Mouse (Mus musculus) liver, postnatal 0 days (tissue): Measurements from ENCODE around the gene Gpr171. TPM values are rescaled to one million over a fixed set of nuclear protein-coding genes. Genes with fewer than 3 reads are reported as not detected.
A peak's percentile ranks its signal among the peaks of the same experiment; 100 is the strongest.
"Not testable (repeated sequence)": the region's sequence is repeated elsewhere in the genome, so short reads cannot be mapped to it uniquely, and the experiment has no call there.

Experiments
- ATAC-seq: fragments of 200-750 bp; cut with Nextera tagmentation; 2 replicates; pipeline ENCODE4 v1.8.0; 2017; ENCODE audit warnings: mild to moderate bottlenecking, moderate library complexity
- DNase-seq: peaks from one replicate; pipeline ENCODE4 v3.0.0-alpha.2; 2016
- H3K27ac ChIP-seq: fragments of 300-500 bp; sonication (generic); 2 replicates; pipeline ENCODE4 v1.5.1; 2014; ENCODE audit warnings: antibody characterized with exemption, moderate library complexity, mild to moderate bottlenecking, low read depth
- H3K27me3 ChIP-seq: fragments of 300-500 bp; sonication (generic); 2 replicates; pipeline ENCODE4 v1.6.1; 2014; ENCODE audit warnings: low read length, control low read depth, mixed read lengths; ENCODE audit not compliant: insufficient read depth
- H3K36me3 ChIP-seq: fragments of 300-500 bp; sonication (generic); replicated peaks from 2 replicates; pipeline ENCODE4 v1.6.1; 2014; ENCODE audit warnings: mild to moderate bottlenecking, control low read depth, low read length, moderate library complexity, mixed read lengths; ENCODE audit not compliant: insufficient read depth
- H3K4me1 ChIP-seq: fragments of 300-500 bp; sonication (generic); 2 replicates; pipeline ENCODE4 v1.6.1; 2014; ENCODE audit warnings: antibody characterized with exemption, mild to moderate bottlenecking, control low read depth; ENCODE audit not compliant: insufficient read depth
- H3K4me2 ChIP-seq: fragments of 300-500 bp; sonication (generic); 2 replicates; pipeline ENCODE4 v1.6.1; 2014; ENCODE audit warnings: low read depth, mild to moderate bottlenecking, low read length, moderate library complexity, mixed read lengths
- H3K4me3 ChIP-seq: fragments of 300-500 bp; sonication (generic); 2 replicates; pipeline ENCODE4 v1.5.1; 2014; ENCODE audit warnings: low read depth, low read length
- H3K9ac ChIP-seq: fragments of 300-500 bp; sonication (generic); replicated peaks from 2 replicates; pipeline ENCODE4 v1.6.1; 2014; ENCODE audit warnings: mild to moderate bottlenecking, moderate library complexity
- H3K9me3 ChIP-seq: fragments of 300-500 bp; sonication (generic); 2 replicates; pipeline ENCODE4 v1.6.1; 2016; ENCODE audit warnings: mild to moderate bottlenecking, control low read depth, low read length, mixed read lengths
- CTCF ChIP-seq: sonication (generic); IDR thresholded peaks from 2 replicates; pipeline ENCODE4 v1.5.1; 2016; ENCODE audit warnings: antibody characterized with exemption, low read depth
- EP300 ChIP-seq: IDR thresholded peaks from 2 replicates; pipeline ENCODE4 v1.6.1; 2016; ENCODE audit warnings: antibody characterized with exemption, low read depth, mild to moderate bottlenecking
- WGBS: fragments of 180-500 bp; shearing (Covaris S2); extraction: QIAGEN DNeasy Blood & Tissue Kit; methylation state at CpG from one replicate; pipeline ENCODE4 v1.1.7; 2014; ENCODE audit not compliant: insufficient replicate concordance; 5-methylcytosine and 5-hydroxymethylcytosine counted together
- polyA plus RNA-seq: library from polyadenylated mRNA; unstranded; fragments of >200 nt; fragmentation: Nextera tagmentation; extraction: Ambion mirVana; gene quantifications from 2 replicates; pipeline ENCODE4 v1.2.1, GENCODE M21; 2015

The Gpr171 gene
- polyA plus RNA-seq = 2.0 and 2.1 TPM in 2 replicates

DNA sequence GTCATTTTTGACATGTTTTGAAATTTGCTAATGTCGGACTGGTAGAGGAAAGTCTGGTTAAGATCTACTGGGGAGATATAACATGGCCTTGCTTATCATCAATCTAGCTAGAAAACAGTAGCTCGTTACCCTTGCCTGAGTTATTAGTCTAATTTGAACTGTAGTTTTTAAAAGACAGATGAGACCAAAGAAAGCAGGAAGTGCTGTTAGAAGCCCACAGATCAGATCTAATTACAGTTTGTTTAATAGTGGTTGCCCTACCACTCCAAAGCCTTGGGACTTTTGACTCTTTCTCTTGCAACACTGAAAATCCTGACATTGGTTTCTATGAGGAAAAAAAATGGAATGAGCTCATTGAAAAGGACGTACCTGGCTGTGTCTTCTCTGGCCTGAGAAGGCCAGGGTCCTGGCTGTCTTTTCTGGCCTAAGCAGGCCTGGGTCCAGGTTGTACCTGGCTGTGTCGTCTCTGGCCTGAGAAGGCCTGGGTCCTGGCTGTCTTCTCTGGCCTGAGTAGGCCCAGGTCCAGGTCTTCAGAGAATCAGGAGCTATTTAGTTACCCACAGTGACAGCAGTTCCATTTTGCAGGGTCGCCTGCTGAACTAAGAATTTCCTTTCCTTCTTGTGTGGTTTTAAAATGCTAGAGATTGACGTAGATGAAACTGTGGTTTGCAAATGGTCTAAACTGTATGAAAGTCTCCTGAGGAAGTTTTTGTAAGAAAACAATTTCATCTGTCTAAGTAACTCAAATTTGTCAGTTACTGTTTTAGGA is at the start of gene Gpr171:
Gene Gpr171 (minus strand): TSS at position 604 of the 769 bp plus-strand sequence.
- ATAC-seq = no peak
- WGBS = 43% methylated on average over 6 of the region's 6 CpGs

DNA sequence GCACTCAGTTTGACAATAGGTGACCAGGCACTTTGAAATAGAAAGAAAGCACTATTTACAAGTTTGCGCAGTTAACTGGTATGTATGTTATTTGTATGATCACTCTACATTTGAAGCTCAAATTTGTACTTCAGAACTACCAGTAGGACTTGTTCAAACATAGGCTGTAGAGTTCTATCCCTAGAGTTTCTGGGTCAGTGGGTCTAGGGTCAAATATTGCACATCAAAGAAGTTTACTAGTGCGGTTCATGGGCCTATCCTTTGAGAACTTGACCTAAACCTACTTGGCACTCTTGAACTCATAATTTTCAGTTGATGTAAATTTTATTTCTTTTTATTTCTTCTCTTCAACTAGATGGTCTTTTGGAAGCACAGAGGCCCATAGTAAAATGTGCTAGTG is 49.0 kb upstream of the Gpr171 start:
- whole genome bisulfite sequencing = 74% methylated on average over 2 of the region's 2 CpGs

More for the DNA sequence above, at the start of gene Gpr171:
- no peaks in the 10 kb centered on the region for H3K27me3 ChIP-seq
- no peaks in the 10 kb centered on the region for H3K9me3 ChIP-seq
- peak within 1 kb of the TSS; percentile 11; the same call in 1 of the 2 replicates for H3K4me3 ChIP-seq
- no peak for DNase-seq
- H3K4me1 ChIP-seq = no peaks in the 10 kb centered on the region
- H3K27ac ChIP-seq = peak within 1 kb of the TSS; percentile 64
- H3K4me2 ChIP-seq = peak within 1 kb of the TSS; percentile 30; the same call in 1 of the 2 replicates
- no peaks in the 10 kb centered on the region for H3K36me3 ChIP-seq
- TF ChIP-seq CTCF (no peak), EP300 (no peak)
- H3K9ac ChIP-seq = no peak within 1 kb of the TSS

DNA sequence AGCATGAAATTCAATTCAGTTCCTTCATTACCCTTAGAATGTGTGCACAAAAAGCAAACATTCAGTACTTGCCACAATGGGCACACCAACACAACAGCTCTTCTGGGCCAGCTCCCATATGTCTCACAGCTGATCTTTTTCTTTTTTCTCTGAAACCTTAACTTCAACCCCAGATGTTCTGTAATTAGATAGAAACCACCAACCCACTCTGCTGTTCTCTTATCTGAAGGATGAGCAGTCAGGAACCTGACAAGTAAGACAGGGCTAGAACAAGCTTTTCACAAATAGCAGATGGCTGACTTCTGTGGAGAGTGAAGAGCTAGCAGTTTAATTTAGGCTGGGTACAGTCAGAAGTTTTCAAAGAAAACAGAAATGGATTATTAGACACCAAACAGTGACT is 48.0 kb upstream of the Gpr171 start:
- no peaks in the 10 kb centered on the region for H3K9me3 ChIP-seq
- TF ChIP-seq EP300 = no peak
- no peak for TF ChIP-seq CTCF
- no peak overlapping the region for H3K9ac ChIP-seq
- H3K27me3 ChIP-seq = no peaks in the 10 kb centered on the region
- DNase-seq = no peak
- no peaks in the 10 kb centered on the region for H3K36me3 ChIP-seq
- no peak overlapping the region for H3K27ac ChIP-seq
- no peak overlapping the region for H3K4me2 ChIP-seq
- no peak overlapping the region for H3K4me3 ChIP-seq
- ATAC-seq = no peak
- H3K4me1 ChIP-seq = peaks cover 5% of the 10 kb centered on the region; the same call in 1 of the 2 replicates

More for the DNA sequence above, 49.0 kb upstream of the Gpr171 start:
- Histone ChIP-seq H3K9ac (no peak overlapping the region), H3K27ac (no peak overlapping the region), H3K36me3 (no peaks in the 10 kb centered on the region), H3K9me3 (no peaks in the 10 kb centered on the region), H3K27me3 (no peaks in the 10 kb centered on the region), H3K4me2 (no peak overlapping the region), H3K4me3 (no peak overlapping the region), H3K4me1 (peaks cover 5% of the 10 kb centered on the region; the same call in 1 of the 2 replicates)
- TF ChIP-seq EP300 = no peak
- no peak for TF ChIP-seq CTCF
- DNase-seq (no peak), ATAC-seq (peak; percentile 70; the same call in 1 of the 2 replicates)

DNA sequence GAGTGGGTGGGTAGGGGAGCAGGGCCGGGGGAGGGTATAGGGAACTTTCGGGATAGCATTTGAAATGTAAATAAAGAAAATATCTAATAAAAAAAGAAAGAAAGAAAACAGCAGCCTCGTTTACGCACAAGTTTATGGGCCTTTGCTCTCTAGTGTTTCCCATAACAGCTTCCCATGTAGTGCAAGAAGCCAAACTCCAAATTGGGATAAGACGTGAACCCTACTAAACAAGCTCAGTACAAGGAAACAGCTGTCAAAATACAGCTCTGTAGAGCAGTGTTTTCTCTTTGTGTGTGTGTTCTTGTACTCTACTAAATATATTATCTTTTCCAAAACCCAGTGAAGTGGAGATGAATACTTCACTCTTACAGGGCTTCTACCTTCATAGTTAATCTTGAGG is 43.6 kb upstream of the Gpr171 start:
- DNase-seq = no peak
- Histone ChIP-seq H3K36me3 (no peaks in the 10 kb centered on the region), H3K4me1 (peaks cover 3% of the 10 kb centered on the region; the same call in 1 of the 2 replicates), H3K27ac (no peak overlapping the region), H3K27me3 (no peaks in the 10 kb centered on the region), H3K4me2 (no peak overlapping the region), H3K9me3 (no peaks in the 10 kb centered on the region), H3K9ac (no peak overlapping the region), H3K4me3 (no peak overlapping the region)
- ATAC-seq = no peak
- 68% methylated on average over 5 of the region's 5 CpGs for WGBS
- TF ChIP-seq CTCF (no peak), EP300 (no peak)

DNA sequence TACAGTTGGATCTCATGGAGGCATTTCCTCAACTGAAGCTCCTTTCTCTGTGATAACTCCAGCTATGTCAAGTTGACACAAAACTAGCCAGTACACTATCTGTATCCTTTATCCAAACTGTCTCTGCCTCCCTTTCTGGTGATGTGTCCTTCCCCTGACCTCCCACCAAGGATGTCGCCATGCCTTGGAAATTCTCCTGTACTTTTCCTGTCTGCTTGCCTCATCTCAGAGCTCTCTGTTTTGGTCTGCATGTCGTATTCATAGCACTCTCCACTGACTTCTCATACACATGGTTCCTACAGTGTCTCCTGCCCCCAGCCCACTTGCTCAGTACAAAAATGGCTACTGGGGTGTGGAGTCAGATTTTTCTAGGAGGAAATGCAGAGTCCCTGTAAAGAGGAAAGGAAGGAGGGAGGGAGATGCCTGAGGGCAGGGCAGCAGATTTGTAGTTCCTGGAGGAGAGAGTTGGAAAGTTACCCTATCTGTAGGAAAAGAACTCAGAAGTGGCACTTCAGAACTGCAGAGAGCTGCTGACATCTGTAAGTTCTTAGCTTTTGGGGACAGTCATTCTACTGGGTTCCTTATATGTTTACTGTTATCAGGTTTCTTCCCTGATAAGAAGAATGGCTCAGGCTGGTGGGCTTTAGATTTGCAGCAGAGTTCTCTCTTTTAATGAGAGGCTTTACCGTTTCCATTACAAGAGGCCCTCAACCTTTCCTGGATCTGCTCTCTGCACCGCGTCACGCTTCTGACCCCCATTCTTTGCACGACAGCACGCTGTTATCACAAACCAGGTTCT is 40.1 kb upstream of the Gpr171 start:
- DNase-seq = no peak

DNA sequence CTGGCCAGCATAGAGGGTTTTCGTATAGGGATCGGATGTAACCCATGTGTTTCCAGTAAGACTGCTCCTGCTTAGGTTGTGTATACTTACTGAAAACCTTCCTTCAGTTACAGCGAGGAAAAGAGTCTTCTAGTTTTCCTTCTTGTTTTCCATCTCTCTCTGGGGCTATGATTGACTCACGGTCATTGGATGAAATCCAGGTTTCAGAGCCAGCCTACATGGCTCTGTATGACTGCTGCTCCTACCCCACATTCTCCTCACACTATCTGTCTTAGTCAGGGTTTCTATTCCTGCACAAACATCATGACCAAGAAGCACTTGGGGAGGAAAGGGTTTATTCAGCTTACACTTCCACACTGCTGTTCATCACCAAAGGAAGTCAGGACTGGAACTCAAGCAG is 39.3 kb upstream of the Gpr171 start:
- DNase-seq, H3K4me2 ChIP-seq, H3K36me3 ChIP-seq, H3K9me3 ChIP-seq, H3K4me1 ChIP-seq, H3K27me3 ChIP-seq, H3K27ac ChIP-seq, H3K4me3 ChIP-seq, H3K9ac ChIP-seq, ATAC-seq: not testable (repeated sequence)
- 80% methylated on average over 4 of the region's 4 CpGs for WGBS

More for the DNA sequence above, 40.1 kb upstream of the Gpr171 start:
- ATAC-seq = no peak
- Histone ChIP-seq H3K27me3 (no peaks in the 10 kb centered on the region), H3K4me2 (no peak overlapping the region), H3K4me1 (no peaks in the 10 kb centered on the region), H3K9ac (no peak overlapping the region), H3K9me3 (no peaks in the 10 kb centered on the region), H3K36me3 (no peaks in the 10 kb centered on the region), H3K4me3 (no peak overlapping the region), H3K27ac (no peak overlapping the region)
- TF ChIP-seq CTCF (no peak), EP300 (no peak)
- WGBS = 57% methylated on average over 8 of the region's 8 CpGs
